Mouse (Mus musculus) neural tube, embryonic 13.5 days (tissue): Measurements from ENCODE around the gene Nxnl1. TPM values are rescaled to one million over a fixed set of nuclear protein-coding genes. Genes with fewer than 3 reads are reported as not detected.

Experiments
- ATAC-seq: fragments of 200-750 bp; cut with Nextera tagmentation; 2 replicates; pipeline ENCODE4 v1.8.0; 2017; ENCODE audit warnings: low read depth, mild to moderate bottlenecking, moderate TSS enrichment, moderate library complexity
- H3K27ac ChIP-seq: fragments of 300-500 bp; sonication (generic); replicated peaks from 2 replicates; pipeline ENCODE4 v1.5.1; 2015; ENCODE audit warnings: moderate library complexity, mild to moderate bottlenecking, inconsistent platforms
- H3K27me3 ChIP-seq: fragments of 300-500 bp; sonication (generic); 2 replicates; pipeline ENCODE4 v1.6.1; 2015; ENCODE audit warnings: mild to moderate bottlenecking, inconsistent platforms
- H3K36me3 ChIP-seq: fragments of 300-500 bp; sonication (generic); 2 replicates; pipeline ENCODE4 v1.6.1; 2015; ENCODE audit warnings: mild to moderate bottlenecking, inconsistent platforms
- H3K4me1 ChIP-seq: fragments of 300-500 bp; sonication (generic); replicated peaks from 2 replicates; pipeline ENCODE4 v1.6.1; 2015; ENCODE audit warnings: inconsistent platforms
- H3K4me2 ChIP-seq: fragments of 300-500 bp; sonication (generic); 2 replicates; pipeline ENCODE4 v1.6.1; 2015; ENCODE audit warnings: inconsistent platforms, mild to moderate bottlenecking, moderate library complexity
- H3K4me3 ChIP-seq: fragments of 300-500 bp; sonication (generic); 2 replicates; pipeline ENCODE4 v1.5.1; 2015; ENCODE audit warnings: mild to moderate bottlenecking, inconsistent platforms
- H3K9ac ChIP-seq: fragments of 300-500 bp; sonication (generic); 2 replicates; pipeline ENCODE4 v1.6.1; 2015; ENCODE audit warnings: moderate library complexity, mild to moderate bottlenecking, inconsistent platforms
- H3K9me3 ChIP-seq: fragments of 300-500 bp; sonication (generic); 2 replicates; pipeline ENCODE4 v1.6.1; 2016; ENCODE audit warnings: inconsistent platforms
- WGBS: fragments of 180-500 bp; shearing (Covaris S2); methylation state at CpG from one replicate; pipeline ENCODE4 v1.1.7; 2015; 5-methylcytosine and 5-hydroxymethylcytosine counted together
- polyA plus RNA-seq: library from polyadenylated mRNA; unstranded; fragments of >200 nt; fragmentation: Nextera tagmentation; extraction: Ambion mirVana; gene quantifications from 2 replicates; pipeline ENCODE4 v1.2.1, GENCODE M21; 2015

The Nxnl1 gene
- polyA plus RNA-seq, 1 experiment from 2014 or later, result not detected

GRCm38 (mm10) chr8:71596384-71596783, 30.0 kb upstream of the Nxnl1 start:
- Histone ChIP-seq H3K9ac (0 out of 2 replicates have a peak overlapping the region, but pooled peaks have one; percentile 41), H3K27me3 (peaks cover 21% of the 10 kb centered on the region), H3K27ac (no peak overlapping the region), H3K36me3 (peaks cover 21% of the 10 kb centered on the region), H3K4me2 (no peak overlapping the region), H3K4me3 (no peak overlapping the region), H3K4me1 (peaks cover 30% of the 10 kb centered on the region), H3K9me3 (no peaks in the 10 kb centered on the region)
- no peak for ATAC-seq
- 50% methylated on average over 6 of the region's 6 CpGs for WGBS

- Histone ChIP-seq H3K9ac (0 out of 2 replicates have a peak overlapping the region, but pooled peaks have one; percentile 41), H3K27me3 (peaks cover 16% of the 10 kb centered on the region), H3K4me3 (no peak overlapping the region), H3K36me3 (peaks cover 21% of the 10 kb centered on the region), H3K27ac (no peak overlapping the region), H3K4me1 (peaks cover 36% of the 10 kb centered on the region), H3K9me3 (no peaks in the 10 kb centered on the region), H3K4me2 (0 out of 2 replicates have a peak overlapping the region, but pooled peaks have one; percentile 6)
- 7% methylated on average over 27 of the region's 27 CpGs for WGBS
- peak; percentile 1; the same call in 1 of the 2 replicates for ATAC-seq
Observed at GRCm38 (mm10) chr8:71595862-71596261, 29.5 kb upstream of the Nxnl1 start.

- no peak overlapping the region for H3K27ac ChIP-seq
- ATAC-seq, result no peak
- no peak overlapping the region for H3K4me3 ChIP-seq
- H3K9ac ChIP-seq, result no peak overlapping the region
- peaks cover 11% of the 10 kb centered on the region for H3K36me3 ChIP-seq
- H3K27me3 ChIP-seq, result peaks cover under 1% of the 10 kb centered on the region; the same call in 1 of the 2 replicates
- H3K9me3 ChIP-seq, result no peaks in the 10 kb centered on the region
- peaks cover 41% of the 10 kb centered on the region for H3K4me1 ChIP-seq
- WGBS, result 96% methylated on average over 4 of the region's 4 CpGs
- no peak overlapping the region for H3K4me2 ChIP-seq
Observed at GRCm38 (mm10) chr8:71594324-71594722, 27.9 kb upstream of the Nxnl1 start.

GRCm38 (mm10) chr8:71593556-71594323, 27.3 kb upstream of the Nxnl1 start:
- H3K27me3 ChIP-seq, result no peaks in the 10 kb centered on the region
- peaks cover 6% of the 10 kb centered on the region for H3K36me3 ChIP-seq
- H3K4me2 ChIP-seq, result peak overlapping the region; percentile 92
- H3K9me3 ChIP-seq, result no peaks in the 10 kb centered on the region
- no peak for ATAC-seq
- no peak overlapping the region for H3K27ac ChIP-seq
- no peak overlapping the region for H3K4me3 ChIP-seq
- WGBS, result 95% methylated on average over 8 of the region's 8 CpGs
- H3K4me1 ChIP-seq, result peaks cover 41% of the 10 kb centered on the region
- peak overlapping the region; percentile 27; the same call in 1 of the 2 replicates for H3K9ac ChIP-seq

GRCm38 (mm10) chr8:71592374-71593170, 26.2 kb upstream of the Nxnl1 start:
- Histone ChIP-seq H3K4me1 (peaks cover 41% of the 10 kb centered on the region), H3K27ac (peak overlapping the region; percentile 98), H3K36me3 (peaks cover 6% of the 10 kb centered on the region), H3K4me3 (peak overlapping the region; percentile 68), H3K4me2 (peak overlapping the region; percentile 92), H3K27me3 (no peaks in the 10 kb centered on the region), H3K9me3 (no peaks in the 10 kb centered on the region), H3K9ac (peak overlapping the region; percentile 92)
- peak; percentile 72 for ATAC-seq
- WGBS, result 5% methylated on average over 59 of the region's 60 CpGs

- H3K27me3 ChIP-seq, result no peaks in the 10 kb centered on the region
- H3K9ac ChIP-seq, result peak within 1 kb of the TSS; percentile 92
- H3K27ac ChIP-seq, result peak within 1 kb of the TSS; percentile 98
- H3K36me3 ChIP-seq, result peaks cover 13% of the 10 kb centered on the region
- under 1% methylated on average over 71 of the region's 71 CpGs for WGBS
- H3K4me1 ChIP-seq, result peaks cover 41% of the 10 kb centered on the region
- no peaks in the 10 kb centered on the region for H3K9me3 ChIP-seq
- peak within 1 kb of the TSS; percentile 92 for H3K4me2 ChIP-seq
- H3K4me3 ChIP-seq, result peak within 1 kb of the TSS; percentile 68
- ATAC-seq, result peak; percentile 89
Observed at GRCm38 (mm10) chr8:71591471-71592373, 25.3 kb upstream of the Nxnl1 start, which contains the start of gene Pgls. Pgls (plus strand) TSS chr8:71592176.

GRCm38 (mm10) chr8:71591017-71591416, 24.6 kb upstream of the Nxnl1 start:
- Histone ChIP-seq H3K9ac (peak overlapping the region; percentile 92), H3K4me1 (peaks cover 35% of the 10 kb centered on the region), H3K27me3 (no peaks in the 10 kb centered on the region), H3K36me3 (peaks cover 20% of the 10 kb centered on the region), H3K27ac (peak overlapping the region; percentile 98), H3K4me2 (peak overlapping the region; percentile 92), H3K9me3 (no peaks in the 10 kb centered on the region), H3K4me3 (peak overlapping the region; percentile 68)
- no peak for ATAC-seq
- 27% methylated on average over 5 of the region's 5 CpGs for WGBS

- ATAC-seq, result no peak
- Histone ChIP-seq H3K9ac (no peak overlapping the region), H3K36me3 (peaks cover 36% of the 10 kb centered on the region), H3K4me2 (no peak overlapping the region), H3K27ac (no peak overlapping the region), H3K4me1 (peaks cover 25% of the 10 kb centered on the region), H3K27me3 (no peaks in the 10 kb centered on the region), H3K9me3 (no peaks in the 10 kb centered on the region), H3K4me3 (no peak overlapping the region)
- WGBS, result 66% methylated on average over 3 of the region's 3 CpGs
Observed at GRCm38 (mm10) chr8:71588762-71589161, 22.4 kb upstream of the Nxnl1 start.

- no peak overlapping the region for H3K27ac ChIP-seq
- H3K27me3 ChIP-seq, result no peaks in the 10 kb centered on the region
- WGBS, result 72% methylated on average over 2 of the region's 2 CpGs
- H3K4me3 ChIP-seq, result no peak overlapping the region
- H3K9me3 ChIP-seq, result no peaks in the 10 kb centered on the region
- no peak for ATAC-seq
- H3K4me1 ChIP-seq, result peaks cover 11% of the 10 kb centered on the region
- H3K4me2 ChIP-seq, result no peak overlapping the region
- H3K36me3 ChIP-seq, result peaks cover 45% of the 10 kb centered on the region
- no peak overlapping the region for H3K9ac ChIP-seq
Observed at GRCm38 (mm10) chr8:71586891-71587290, 20.5 kb upstream of the Nxnl1 start.

GRCm38 (mm10) chr8:71580201-71580600, 13.8 kb upstream of the Nxnl1 start:
- no peaks in the 10 kb centered on the region for H3K27me3 ChIP-seq
- H3K9ac ChIP-seq, result no peak overlapping the region
- 21% methylated on average over 9 of the region's 9 CpGs for WGBS
- H3K9me3 ChIP-seq, result no peaks in the 10 kb centered on the region
- H3K4me2 ChIP-seq, result no peak overlapping the region
- H3K4me3 ChIP-seq, result no peak overlapping the region
- no peak overlapping the region for H3K27ac ChIP-seq
- H3K36me3 ChIP-seq, result peaks cover 48% of the 10 kb centered on the region
- peaks cover 15% of the 10 kb centered on the region for H3K4me1 ChIP-seq
- no peak; the same call in 1 of the 2 replicates for ATAC-seq

GRCm38 (mm10) chr8:71579476-71579875, 13.1 kb upstream of the Nxnl1 start:
- WGBS, result 84% methylated on average over 14 of the region's 14 CpGs
- H3K9me3 ChIP-seq, result no peaks in the 10 kb centered on the region
- no peak for ATAC-seq
- H3K9ac ChIP-seq, result no peak overlapping the region
- peaks cover 40% of the 10 kb centered on the region for H3K36me3 ChIP-seq
- no peaks in the 10 kb centered on the region for H3K27me3 ChIP-seq
- H3K4me3 ChIP-seq, result no peak overlapping the region
- peaks cover 19% of the 10 kb centered on the region for H3K4me1 ChIP-seq
- 0 out of 2 replicates have a peak overlapping the region, but pooled peaks have one; percentile 5 for H3K27ac ChIP-seq
- no peak overlapping the region for H3K4me2 ChIP-seq
